ENCODE assay signal across 14 mouse cellular contexts in the genomic region with DNA sequence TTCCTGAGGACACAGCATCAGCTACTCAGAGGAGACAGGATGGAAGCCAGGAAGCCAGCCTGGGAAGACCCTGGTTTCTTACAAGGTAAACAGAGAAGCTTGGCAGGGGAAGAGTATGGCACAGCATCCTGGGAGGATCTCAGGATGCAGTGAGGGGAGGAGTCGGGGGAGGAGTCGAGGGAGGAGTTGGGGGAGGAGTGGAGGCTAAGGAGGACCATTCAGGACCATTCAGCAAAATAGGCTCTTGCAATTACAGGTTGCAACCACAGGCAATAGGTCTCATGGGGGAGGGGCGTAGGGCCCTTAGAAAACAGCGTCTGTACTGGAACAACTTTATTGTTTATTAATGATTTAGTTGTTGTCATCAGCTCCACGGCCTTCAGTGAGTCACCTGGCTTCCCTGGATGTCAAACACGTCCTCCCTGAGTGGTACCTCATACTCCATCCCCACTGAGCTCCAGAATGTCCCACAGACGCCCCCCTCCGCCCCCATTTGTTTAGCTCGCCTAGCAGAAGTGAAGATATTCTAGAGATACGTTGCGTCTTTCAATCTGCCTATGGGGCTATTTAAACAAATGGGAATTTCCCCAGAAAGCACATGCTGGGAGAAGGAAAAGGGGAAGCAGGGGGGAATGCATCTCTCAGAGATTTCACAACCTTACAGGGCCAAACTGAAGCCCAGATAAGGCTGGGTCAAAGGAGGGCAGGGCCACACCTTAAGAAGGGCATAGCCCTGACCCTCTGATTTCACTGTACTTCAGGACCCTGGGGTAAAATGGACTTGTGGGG. TPM values are rescaled to one million over a fixed set of nuclear protein-coding genes. Genes with fewer than 3 reads are reported as not detected.
A peak's percentile ranks its signal among the peaks of the same experiment; 100 is the strongest.
DNase-seq lines count a peak whose midpoint lies in the region; ATAC-seq and TF ChIP-seq lines count a peak whose summit lies in the region.
"Had no signal": no experiment of that assay in that cellular context is flagged by ENCODE, and none has a peak within 500 bp of the region (broad histone marks: within the 10 kb centered on the region; RNA-seq: fewer than 3 reads in every experiment).

No protein-coding gene starts in this region.

- H3K27ac ChIP-seq in hindbrain, embryonic 11.5 days (ENCODE audit: low read depth, low read length), result no peak overlapping the region; the same call in 1 of the 2 replicates
- no peak overlapping the region for H3K27ac ChIP-seq in hindbrain, embryonic 16.5 days (ENCODE audit: low read depth, low read length)
- H3K27ac ChIP-seq in ES-E14 (ENCODE audit: insufficient read depth, low read depth, low read length, poor library complexity, severe bottlenecking), result no peak overlapping the region
- no peak overlapping the region for H3K27ac ChIP-seq in limb, embryonic 11.5 days (replicated peaks; ENCODE audit: low read depth, low read length)
- H3K27ac ChIP-seq: heart, embryonic 15.5 days; kidney, postnatal 0 days; limb, embryonic 13.5 days; stomach, embryonic 15.5 days had no signal

- DNase-seq in hindbrain, embryonic 11.5 days (ENCODE audit: low spot score), result peak; percentile 44
- DNase-seq in ES-E14 (ENCODE audit: low read depth, low spot score), result peak; percentile 61
- DNase-seq in brain, embryonic 14.5 days (ENCODE audit: low read depth), result peak; percentile 48
- peak; percentile 34 for DNase-seq in limb, embryonic 11.5 days (ENCODE audit: low spot score)
- DNase-seq in right cerebral cortex, adult 2 months (ENCODE audit: low spot score in 2 of 2), result no peak
- DNase-seq in right cerebral cortex, adult 18-20 months, result no peak

- in situ Hi-C loops in ES-E14 (cut with MboI; ENCODE audit: low sequenced_read_pairs in 2 of 2, unreplicated experiment in 2 of 2), result no loop called here

- no peaks in the 10 kb centered on the region for H3K27me3 ChIP-seq in hindbrain, embryonic 11.5 days (ENCODE audit: control insufficient read depth, insufficient read depth, low read length)
- no peaks in the 10 kb centered on the region for H3K27me3 ChIP-seq in hindbrain, embryonic 16.5 days (replicated peaks; ENCODE audit: control insufficient read depth, insufficient read depth, low read length)
- H3K27me3 ChIP-seq in limb, embryonic 11.5 days (ENCODE audit: control insufficient read depth, insufficient read depth, low read length), result no peaks in the 10 kb centered on the region
- H3K27me3 ChIP-seq: heart, embryonic 15.5 days; stomach, embryonic 15.5 days had no signal

- H3K9me3 ChIP-seq in hindbrain, embryonic 11.5 days (ENCODE audit: control insufficient read depth, low read length), result no peaks in the 10 kb centered on the region
- H3K9me3 ChIP-seq in hindbrain, embryonic 16.5 days (ENCODE audit: control insufficient read depth, low read length), result no peaks in the 10 kb centered on the region
- no peaks in the 10 kb centered on the region for H3K9me3 ChIP-seq in ES-E14 (ENCODE audit: control insufficient read depth, insufficient read depth, low read depth, low read length)
- no peaks in the 10 kb centered on the region for H3K9me3 ChIP-seq in limb, embryonic 11.5 days (ENCODE audit: control insufficient read depth, low read length)
- H3K9me3 ChIP-seq: heart, embryonic 15.5 days; limb, embryonic 13.5 days; stomach, embryonic 15.5 days had no signal

- H3K4me3 ChIP-seq in hindbrain, embryonic 11.5 days (ENCODE audit: low read depth, low read length), result no peak overlapping the region
- no peak overlapping the region for H3K4me3 ChIP-seq in hindbrain, embryonic 16.5 days (ENCODE audit: low read length)
- H3K4me3 ChIP-seq in ES-E14 (ENCODE audit: insufficient read depth in 1 of 2, low read depth in 1 of 2, low read length in 2 of 2, poor library complexity in 1 of 2, severe bottlenecking in 1 of 2), result no peak overlapping the region
- no peak overlapping the region for H3K4me3 ChIP-seq in limb, embryonic 11.5 days (ENCODE audit: low read depth, low read length)
- H3K4me3 ChIP-seq: erythroblast, embryonic 14.5 days; heart, embryonic 15.5 days; limb, embryonic 13.5 days; stomach, embryonic 15.5 days had no signal

- no peak overlapping the region for H3K9ac ChIP-seq in hindbrain, embryonic 11.5 days (ENCODE audit: low read depth, low read length)
- H3K9ac ChIP-seq in hindbrain, embryonic 16.5 days (ENCODE audit: low read depth, low read length), result no peak overlapping the region
- no peak overlapping the region for H3K9ac ChIP-seq in ES-E14 (ENCODE audit: insufficient read depth, low read depth, low read length, poor library complexity, severe bottlenecking)
- no peak overlapping the region for H3K9ac ChIP-seq in limb, embryonic 11.5 days (ENCODE audit: low read length)
- H3K9ac ChIP-seq: heart, embryonic 15.5 days; limb, embryonic 13.5 days; stomach, embryonic 15.5 days had no signal

- TF ChIP-seq CTCF in brain, embryonic 14.5 days (IDR thresholded peaks at IDR 0.05; ENCODE audit: borderline replicate concordance, extremely low read depth, insufficient read depth, insufficient read length), result no peak

- 42% methylated on average over 11 of the region's 11 CpGs for WGBS in hindbrain, embryonic 11.5 days
- WGBS in hindbrain, embryonic 16.5 days, result 41% methylated on average over 11 of the region's 11 CpGs
- WGBS in limb, embryonic 11.5 days, result 47% methylated on average over 11 of the region's 11 CpGs

- no peak for TF ChIP-seq POLR2A in brain, embryonic 14.5 days (IDR thresholded peaks at IDR 0.05; ENCODE audit: borderline replicate concordance, extremely low read depth, insufficient read depth, insufficient read length, poor library complexity, severe bottlenecking)

- no peak overlapping the region; the same call in 1 of the 2 replicates for H3K4me2 ChIP-seq in hindbrain, embryonic 11.5 days (replicated peaks; ENCODE audit: low read depth, low read length)
- H3K4me2 ChIP-seq in hindbrain, embryonic 16.5 days (ENCODE audit: low read length), result no peak overlapping the region
- H3K4me2 ChIP-seq in limb, embryonic 11.5 days (ENCODE audit: low read depth, severe bottlenecking), result no peak overlapping the region
- H3K4me2 ChIP-seq: heart, embryonic 15.5 days; limb, embryonic 13.5 days; stomach, embryonic 15.5 days had no signal

- peaks cover 19% of the 10 kb centered on the region for H3K4me1 ChIP-seq in hindbrain, embryonic 11.5 days (replicated peaks; ENCODE audit: control insufficient read depth, insufficient read depth, low read length)
- peaks cover 27% of the 10 kb centered on the region for H3K4me1 ChIP-seq in hindbrain, embryonic 16.5 days (ENCODE audit: control insufficient read depth, insufficient read depth, low read depth, low read length)
- peaks cover 0 to 14% of the 10 kb centered on the region in 2 experiments; a peak in 2 of 4 replicates for H3K4me1 ChIP-seq in ES-E14 (ENCODE audit: control insufficient read depth in 2 of 2, insufficient read depth in 2 of 2, low read length in 2 of 2, poor library complexity in 1 of 2)
- H3K4me1 ChIP-seq in limb, embryonic 11.5 days (ENCODE audit: control insufficient read depth, insufficient read depth, low read length), result peaks cover 12% of the 10 kb centered on the region

- H3K36me3 ChIP-seq in hindbrain, embryonic 11.5 days (ENCODE audit: control insufficient read depth, insufficient read depth, low read length), result no peaks in the 10 kb centered on the region
- H3K36me3 ChIP-seq in hindbrain, embryonic 16.5 days (ENCODE audit: control insufficient read depth, insufficient read depth, low read length), result no peaks in the 10 kb centered on the region
- no peaks in the 10 kb centered on the region for H3K36me3 ChIP-seq in ES-E14 (ENCODE audit: control insufficient read depth, insufficient read depth, low read length, poor library complexity, severe bottlenecking)
- H3K36me3 ChIP-seq in limb, embryonic 11.5 days (ENCODE audit: control insufficient read depth, insufficient read depth, low read length), result no peaks in the 10 kb centered on the region
- H3K36me3 ChIP-seq: heart, embryonic 15.5 days; limb, embryonic 13.5 days; stomach, embryonic 15.5 days had no signal

- no peak for ATAC-seq in hindbrain, embryonic 11.5 days (ENCODE audit: low FRiP score)
- no peak for ATAC-seq in hindbrain, embryonic 16.5 days
- ATAC-seq in limb, embryonic 11.5 days (ENCODE audit: insufficient number of reproducible peaks, low FRiP score, low TSS enrichment, low read depth), result no peak
- ATAC-seq in inflammation-experienced regulatory T-cells, adult 6 months, result no peak

RNA-seq across cellular contexts. Expression of gene Rassf4, which starts 4.9 kb away (rescaled TPM):
- 60.7 and 78.3 TPM in 2 replicates for polyA plus RNA-seq in hindbrain, embryonic 11.5 days (2014; fragmentation: Nextera tagmentation; extraction: Ambion mirVana)
- polyA plus RNA-seq in hindbrain, embryonic 16.5 days (2015; fragmentation: Nextera tagmentation; extraction: Ambion mirVana), result 30.3 and 30.8 TPM in 2 replicates
- total RNA-seq in ES-E14 (2012; rRNA removed), result 0.74 and 2.8 TPM in 2 replicates
- polyA plus RNA-seq in brain, embryonic 14.5 days (2012; rRNA removed), result 6.8 and 11.2 TPM in 2 replicates
- 5.1 and 8.1 TPM in 2 replicates for polyA plus RNA-seq in limb, embryonic 11.5 days (2014; fragmentation: Nextera tagmentation; extraction: Ambion mirVana)
- 1 to 10 TPM; 1.6 to 3.9 (median 1.9) TPM for polyA plus RNA-seq in inflammation-experienced regulatory T-cells, adult 6 months (2017; shearing (Covaris generic))

RNA-seq across cellular contexts. Expression of gene Depp1, which starts 18.5 kb away (rescaled TPM):
- polyA plus RNA-seq in hindbrain, embryonic 11.5 days (2014; fragmentation: Nextera tagmentation; extraction: Ambion mirVana), result 9.8 and 12.0 TPM in 2 replicates
- 11.4 and 17.6 TPM in 2 replicates for polyA plus RNA-seq in hindbrain, embryonic 16.5 days (2015; fragmentation: Nextera tagmentation; extraction: Ambion mirVana)
- total RNA-seq in ES-E14 (2012; rRNA removed), result 0.18 TPM in 1 of 2 replicates, not detected in the other
- 3.2 and 3.4 TPM in 2 replicates for polyA plus RNA-seq in brain, embryonic 14.5 days (2012; rRNA removed)
- 24.5 and 29.3 TPM in 2 replicates for polyA plus RNA-seq in limb, embryonic 11.5 days (2014; fragmentation: Nextera tagmentation; extraction: Ambion mirVana)
- polyA plus RNA-seq in inflammation-experienced regulatory T-cells, adult 6 months (2017; shearing (Covaris generic)), result not detected
- total RNA-seq: MEL had no signal

RNA-seq across cellular contexts. Expression of gene Zfp422, which starts 40.1 kb away (rescaled TPM):
- 313 and 337 TPM in 2 replicates for polyA plus RNA-seq in hindbrain, embryonic 11.5 days (2014; fragmentation: Nextera tagmentation; extraction: Ambion mirVana)
- polyA plus RNA-seq in hindbrain, embryonic 16.5 days (2015; fragmentation: Nextera tagmentation; extraction: Ambion mirVana), result 120 and 126 TPM in 2 replicates
- 5.1 and 7.0 TPM in 2 replicates for total RNA-seq in ES-E14 (2012; rRNA removed)
- polyA plus RNA-seq in brain, embryonic 14.5 days (2012; rRNA removed), result 112 and 162 TPM in 2 replicates
- 300 and 303 TPM in 2 replicates for polyA plus RNA-seq in limb, embryonic 11.5 days (2014; fragmentation: Nextera tagmentation; extraction: Ambion mirVana)
- polyA plus RNA-seq in inflammation-experienced regulatory T-cells, adult 6 months (2017; shearing (Covaris generic)), result 10 to 100 TPM; 32.2 to 36.2 (median 33.5) TPM
- total RNA-seq: MEL had no signal

RNA-seq across cellular contexts. Expression of gene Tmem72, which starts 47.8 kb away (rescaled TPM):
- polyA plus RNA-seq in hindbrain, embryonic 11.5 days (2014; fragmentation: Nextera tagmentation; extraction: Ambion mirVana), result 0.07 and 0.12 TPM in 2 replicates
- 2.5 and 5.4 TPM in 2 replicates for polyA plus RNA-seq in hindbrain, embryonic 16.5 days (2015; fragmentation: Nextera tagmentation; extraction: Ambion mirVana)
- 0.62 and 0.85 TPM in 2 replicates for total RNA-seq in ES-E14 (2012; rRNA removed)
- 0.18 and 0.63 TPM in 2 replicates for polyA plus RNA-seq in brain, embryonic 14.5 days (2012; rRNA removed)
- 0.04 and 0.10 TPM in 2 replicates for polyA plus RNA-seq in limb, embryonic 11.5 days (2014; fragmentation: Nextera tagmentation; extraction: Ambion mirVana)
- under 1 TPM in 2 of 3 experiments, not detected in 1; 0.03 TPM for polyA plus RNA-seq in inflammation-experienced regulatory T-cells, adult 6 months (2017; shearing (Covaris generic))
- polyA plus RNA-seq: erythroblast, embryonic 14.5 days had no signal

Comparison
In these comparisons a context has a peak if more than half of its experiments do, and no peak if none do; other contexts are left out.
1. DNase-seq: peak in hindbrain, embryonic 11.5 days (single experiment), ES-E14 (single experiment), brain, embryonic 14.5 days (single experiment) and limb, embryonic 11.5 days (single experiment); none in right cerebral cortex, adult 2 months (0 of 2) and right cerebral cortex, adult 18-20 months (single experiment).